Mouse (Mus musculus): Measurements from ENCODE around the gene Gm45713. TPM values are rescaled to one million over a fixed set of nuclear protein-coding genes. Genes with fewer than 3 reads are reported as not detected.
A peak's percentile ranks its signal among the peaks of the same experiment; 100 is the strongest.

Gm45713 gene
- polyA plus RNA-seq (2012; rRNA removed), result 0.08 and 0.32 TPM in 2 replicates

DNA sequence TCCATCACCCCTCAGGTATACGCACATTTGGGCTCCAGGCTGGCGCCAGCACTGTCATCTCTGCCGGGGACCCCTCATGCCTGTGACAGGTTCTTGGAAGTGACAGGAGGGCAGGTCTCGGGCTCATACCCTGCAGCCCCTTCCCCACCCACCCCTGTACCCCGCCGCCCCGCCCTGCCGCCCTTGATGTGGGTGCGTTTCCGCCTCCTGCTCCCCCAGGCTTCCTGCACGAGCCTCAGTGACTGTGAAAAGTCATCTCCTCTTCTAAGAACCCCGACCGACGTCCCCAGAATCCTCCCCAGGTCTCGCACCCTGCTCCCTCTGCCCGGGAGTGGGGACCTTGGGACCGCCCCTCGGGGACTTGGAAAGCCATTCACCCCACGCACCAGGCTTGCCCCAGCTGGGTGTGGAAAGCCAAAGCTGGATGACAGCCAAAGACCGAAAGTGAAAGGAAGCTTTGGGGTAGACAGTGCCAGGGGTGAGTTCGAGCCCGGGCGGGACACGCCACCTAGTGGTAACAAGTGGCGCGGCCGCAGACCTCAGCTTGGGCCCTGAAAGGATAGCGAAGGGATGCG, at the start of gene Gm45713, which contains the start of gene Flt3l:
Gene Gm45713, minus strand, starts transcription at position 239 of the 575 bp plus-strand sequence.
Gene Flt3l, minus strand, starts transcription at position 440 of the 575 bp plus-strand sequence.
- Histone ChIP-seq H3K4me3 (ENCODE audit: insufficient read depth, low read length) (peak within 1 kb of the TSS; percentile 38), H3K27ac (ENCODE audit: insufficient read depth, low read length) (no peak within 1 kb of the TSS), H3K4me1 (ENCODE audit: control insufficient read depth, insufficient read depth, low read length) (no peaks in the 10 kb centered on the region)
- TF ChIP-seq CTCF (IDR thresholded peaks at IDR 0.05; ENCODE audit: extremely low read depth, insufficient read depth, low read length) (peak; percentile 81), POLR2A (IDR thresholded peaks at IDR 0.05; ENCODE audit: extremely low read depth, insufficient read depth, low read length) (no peak)

DNA sequence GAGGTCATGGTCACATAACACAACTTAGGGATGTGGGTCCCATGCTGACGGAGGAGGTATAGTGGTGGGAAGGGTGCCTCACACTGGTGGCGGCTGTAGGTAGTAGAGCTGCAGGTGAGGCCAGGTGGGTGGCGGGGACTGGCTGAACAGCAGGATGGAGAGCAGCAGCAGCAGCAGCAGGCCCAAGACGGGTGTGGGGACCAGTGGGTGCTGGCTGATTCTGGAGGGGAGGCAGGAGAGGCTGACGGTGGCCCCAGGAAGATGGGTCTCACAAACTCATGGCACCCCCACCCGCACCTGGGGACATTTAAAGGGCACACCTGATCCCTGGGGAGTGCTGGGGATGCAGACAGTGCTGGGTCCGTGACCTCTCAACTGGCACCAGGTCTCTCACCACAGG, 47.6 kb upstream of the Gm45713 start:
- H3K4me3 ChIP-seq (ENCODE audit: insufficient read depth, low read length), result no peak overlapping the region
- H3K4me1 ChIP-seq (ENCODE audit: control insufficient read depth, insufficient read depth, low read length), result no peaks in the 10 kb centered on the region; the same call in 1 of the 2 replicates
- H3K27ac ChIP-seq (ENCODE audit: insufficient read depth, low read length), result no peak overlapping the region
- TF ChIP-seq CTCF (IDR thresholded peaks at IDR 0.05; ENCODE audit: extremely low read depth, insufficient read depth, low read length) (no peak), POLR2A (IDR thresholded peaks at IDR 0.05; ENCODE audit: extremely low read depth, insufficient read depth, low read length) (no peak)

DNA sequence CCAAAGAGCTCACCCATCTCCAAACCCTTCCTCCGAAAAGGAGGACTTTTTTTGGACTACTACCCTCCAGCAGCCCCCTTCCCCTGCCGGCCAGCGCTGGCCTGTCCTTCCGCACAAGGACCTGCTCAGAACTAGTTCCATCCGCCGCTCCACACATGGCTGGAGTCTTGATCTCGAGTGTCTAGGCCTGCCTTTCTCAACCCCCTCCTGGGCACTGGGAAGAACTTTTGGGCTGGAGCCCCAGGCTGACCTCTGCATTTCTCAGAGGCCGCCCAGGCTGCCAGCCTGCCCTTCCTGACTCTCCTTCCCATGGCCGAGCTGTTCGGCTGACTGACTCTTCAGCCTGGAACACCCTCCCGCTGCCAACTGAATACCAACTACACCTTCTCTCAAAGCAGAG, 46.6 kb upstream of the Gm45713 start:
- no peak overlapping the region for H3K27ac ChIP-seq (ENCODE audit: insufficient read depth, low read length)
- no peak for TF ChIP-seq CTCF (IDR thresholded peaks at IDR 0.05; ENCODE audit: extremely low read depth, insufficient read depth, low read length)
- TF ChIP-seq POLR2A (IDR thresholded peaks at IDR 0.05; ENCODE audit: extremely low read depth, insufficient read depth, low read length), result no peak
- H3K4me1 ChIP-seq (ENCODE audit: control insufficient read depth, insufficient read depth, low read length), result no peaks in the 10 kb centered on the region
- H3K4me3 ChIP-seq (ENCODE audit: insufficient read depth, low read length), result no peak overlapping the region

DNA sequence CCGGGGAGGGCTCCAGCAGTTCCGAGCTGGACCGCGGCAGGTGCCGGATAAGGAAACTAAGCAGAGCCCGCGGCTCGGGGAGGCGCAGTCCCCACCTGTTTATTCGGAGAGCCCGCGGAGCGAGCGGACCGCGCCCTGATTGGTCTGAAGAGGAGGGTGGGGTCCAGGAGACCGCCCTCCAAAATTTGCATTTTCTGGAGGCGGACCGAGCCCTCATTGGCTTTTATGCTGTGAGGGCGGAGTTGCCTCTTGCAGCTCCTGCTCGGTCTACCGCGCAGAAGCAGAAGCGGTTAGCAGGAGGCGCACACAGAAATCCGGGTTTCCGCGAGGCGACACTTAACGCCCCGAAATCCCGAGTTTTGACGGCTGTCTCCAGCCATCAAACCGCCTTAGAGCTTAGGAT, 46.2 kb upstream of the Gm45713 start:
- no peak overlapping the region for H3K4me3 ChIP-seq (ENCODE audit: insufficient read depth, low read length)
- TF ChIP-seq POLR2A (IDR thresholded peaks at IDR 0.05; ENCODE audit: extremely low read depth, insufficient read depth, low read length) (peak; percentile 90), CTCF (IDR thresholded peaks at IDR 0.05; ENCODE audit: extremely low read depth, insufficient read depth, low read length) (no peak)
- H3K4me1 ChIP-seq (ENCODE audit: control insufficient read depth, insufficient read depth, low read length), result no peaks in the 10 kb centered on the region
- H3K27ac ChIP-seq (ENCODE audit: insufficient read depth, low read length), result no peak overlapping the region

DNA sequence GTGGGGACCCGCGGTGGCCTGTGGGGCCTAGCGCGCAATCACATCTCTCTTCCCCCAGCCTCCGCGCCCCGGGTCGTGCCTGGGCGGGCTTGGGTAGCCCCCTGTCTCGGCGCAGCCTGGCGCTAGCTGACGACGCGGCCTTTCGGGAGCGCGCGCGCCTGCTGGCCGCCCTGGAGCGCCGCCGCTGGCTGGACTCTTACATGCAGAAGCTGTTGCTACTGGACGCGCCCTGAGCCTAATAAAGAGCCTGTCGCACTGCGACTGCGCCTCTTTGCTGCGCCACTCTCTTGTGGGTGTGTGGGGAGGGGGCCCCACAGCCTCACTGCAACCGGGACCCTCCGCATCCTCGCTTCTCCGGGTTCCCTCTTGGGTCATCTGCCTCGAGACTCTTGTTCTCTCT, 45.5 kb upstream of the Gm45713 start:
- TF ChIP-seq POLR2A (IDR thresholded peaks at IDR 0.05; ENCODE audit: extremely low read depth, insufficient read depth, low read length) (no peak), CTCF (IDR thresholded peaks at IDR 0.05; ENCODE audit: extremely low read depth, insufficient read depth, low read length) (no peak)
- H3K27ac ChIP-seq (ENCODE audit: insufficient read depth, low read length), result no peak overlapping the region
- H3K4me1 ChIP-seq (ENCODE audit: control insufficient read depth, insufficient read depth, low read length), result no peaks in the 10 kb centered on the region
- H3K4me3 ChIP-seq (ENCODE audit: insufficient read depth, low read length), result no peak overlapping the region

DNA sequence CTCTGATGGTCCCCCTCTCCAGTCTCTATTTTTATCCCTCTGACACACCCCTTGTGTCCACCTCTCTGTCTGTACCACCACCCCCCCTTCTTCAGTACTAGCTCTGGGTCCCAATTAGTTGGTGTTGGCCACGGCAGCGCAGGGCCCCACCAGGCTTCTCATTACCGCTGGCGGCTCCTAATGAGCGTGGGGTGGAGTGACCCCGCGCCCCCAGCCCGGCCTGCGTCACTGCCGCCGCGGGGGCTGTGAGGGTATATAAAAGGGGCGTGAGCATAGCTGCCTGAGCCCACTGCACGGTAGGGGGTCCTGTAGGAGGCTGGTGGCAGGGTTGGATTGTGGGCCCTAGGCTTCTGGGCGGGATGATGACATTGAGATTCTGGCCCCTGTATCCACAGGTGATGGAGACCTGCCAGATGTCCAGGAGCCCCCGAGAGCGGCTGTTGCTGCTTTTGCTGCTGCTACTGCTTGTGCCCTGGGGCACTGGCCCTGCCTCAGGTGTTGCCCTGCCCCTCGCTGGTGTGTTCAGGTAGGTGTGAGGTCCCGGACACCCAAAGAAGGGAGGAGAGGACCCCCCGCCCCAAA, 45.0 kb upstream of the Gm45713 start, which contains the start of gene Pth2:
Gene Pth2, plus strand, starts transcription at position 100 of the 582 bp plus-strand sequence.
- Histone ChIP-seq H3K4me3 (ENCODE audit: insufficient read depth, low read length) (no peak within 1 kb of the TSS), H3K4me1 (ENCODE audit: control insufficient read depth, insufficient read depth, low read length) (no peaks in the 10 kb centered on the region), H3K27ac (ENCODE audit: insufficient read depth, low read length) (no peak within 1 kb of the TSS)
- no peak for TF ChIP-seq POLR2A (IDR thresholded peaks at IDR 0.05; ENCODE audit: extremely low read depth, insufficient read depth, low read length)
- no peak for TF ChIP-seq CTCF (IDR thresholded peaks at IDR 0.05; ENCODE audit: extremely low read depth, insufficient read depth, low read length)

DNA sequence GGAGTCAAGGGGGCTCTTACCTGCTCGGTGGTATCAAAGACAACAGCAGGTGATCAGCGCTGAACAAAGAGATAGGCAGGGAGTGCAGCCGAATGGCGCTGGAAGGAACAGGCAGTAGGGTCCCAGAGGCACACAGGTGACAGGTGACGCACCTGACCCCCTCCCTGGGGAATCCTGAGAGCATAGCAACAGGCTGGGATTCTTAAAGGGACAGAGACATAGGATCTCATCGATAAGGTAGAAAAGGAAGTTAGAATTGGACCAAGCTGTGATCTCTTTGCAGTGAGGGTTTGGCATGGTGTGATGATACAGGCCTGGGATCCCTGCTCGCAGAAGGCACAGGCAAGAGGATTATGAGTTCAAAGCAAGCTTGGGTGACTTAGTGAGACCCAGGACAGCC, 43.4 kb upstream of the Gm45713 start, which contains the start of gene Gfy:
Gene Gfy, minus strand, starts transcription at position 101 of the 400 bp plus-strand sequence.
- no peak within 1 kb of the TSS for H3K4me3 ChIP-seq (ENCODE audit: insufficient read depth, low read length)
- TF ChIP-seq CTCF (IDR thresholded peaks at IDR 0.05; ENCODE audit: extremely low read depth, insufficient read depth, low read length), result no peak
- TF ChIP-seq POLR2A (IDR thresholded peaks at IDR 0.05; ENCODE audit: extremely low read depth, insufficient read depth, low read length), result no peak
- no peaks in the 10 kb centered on the region for H3K4me1 ChIP-seq (ENCODE audit: control insufficient read depth, insufficient read depth, low read length)
- H3K27ac ChIP-seq (ENCODE audit: insufficient read depth, low read length), result no peak within 1 kb of the TSS

DNA sequence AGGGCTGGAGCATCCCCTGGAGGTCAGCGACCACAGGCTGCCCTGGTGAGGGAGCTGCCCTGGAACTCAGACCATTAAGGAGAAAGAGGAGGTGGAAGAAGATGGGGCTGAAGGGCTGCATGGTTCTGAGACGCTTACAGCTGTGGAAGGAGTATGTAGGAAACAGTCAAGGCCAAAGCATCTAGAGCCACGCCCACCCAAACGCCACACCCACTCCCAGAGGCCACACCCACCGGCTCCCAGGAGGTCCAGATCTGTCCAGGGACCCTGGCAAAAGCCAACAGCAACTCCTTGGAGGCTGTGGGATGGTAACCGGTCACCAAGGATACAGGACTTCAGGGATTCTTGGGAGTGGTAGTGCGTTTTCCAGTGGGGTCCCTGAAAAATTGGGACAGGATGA, 42.5 kb upstream of the Gm45713 start:
- TF ChIP-seq CTCF (IDR thresholded peaks at IDR 0.05; ENCODE audit: extremely low read depth, insufficient read depth, low read length) (no peak), POLR2A (IDR thresholded peaks at IDR 0.05; ENCODE audit: extremely low read depth, insufficient read depth, low read length) (no peak)
- no peaks in the 10 kb centered on the region for H3K4me1 ChIP-seq (ENCODE audit: control insufficient read depth, insufficient read depth, low read length)

DNA sequence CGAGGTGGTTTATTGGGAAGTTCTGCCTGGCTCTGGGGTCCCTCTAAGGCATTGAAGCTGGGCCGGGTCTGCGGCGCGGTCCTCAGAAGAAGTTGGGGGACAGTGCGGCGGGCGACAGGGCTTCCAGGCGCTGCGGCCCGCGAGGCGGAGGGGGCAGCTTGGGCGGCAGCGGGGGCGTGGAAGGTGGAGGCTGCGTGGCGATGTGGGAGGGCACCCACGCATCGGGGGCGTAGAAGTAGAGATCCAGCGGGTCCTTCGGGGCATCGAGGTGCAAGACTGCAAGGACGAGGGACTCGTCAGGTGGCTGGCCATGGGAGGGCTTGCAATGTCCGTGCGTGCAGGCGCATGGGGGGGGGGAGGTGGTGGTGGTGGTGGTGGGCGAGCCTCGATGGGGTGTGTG, 40.3 kb upstream of the Gm45713 start:
- no peak overlapping the region for H3K27ac ChIP-seq (ENCODE audit: insufficient read depth, low read length)
- TF ChIP-seq POLR2A (IDR thresholded peaks at IDR 0.05; ENCODE audit: extremely low read depth, insufficient read depth, low read length) (no peak; the same call in 1 of the 2 replicates), CTCF (IDR thresholded peaks at IDR 0.05; ENCODE audit: extremely low read depth, insufficient read depth, low read length) (no peak)
- no peaks in the 10 kb centered on the region for H3K4me1 ChIP-seq (ENCODE audit: control insufficient read depth, insufficient read depth, low read length)
- H3K4me3 ChIP-seq (ENCODE audit: insufficient read depth, low read length), result no peak overlapping the region

More for the DNA sequence above, 42.5 kb upstream of the Gm45713 start:
- Histone ChIP-seq H3K4me3 (ENCODE audit: insufficient read depth, low read length) (no peak overlapping the region), H3K27ac (ENCODE audit: insufficient read depth, low read length) (no peak overlapping the region)

DNA sequence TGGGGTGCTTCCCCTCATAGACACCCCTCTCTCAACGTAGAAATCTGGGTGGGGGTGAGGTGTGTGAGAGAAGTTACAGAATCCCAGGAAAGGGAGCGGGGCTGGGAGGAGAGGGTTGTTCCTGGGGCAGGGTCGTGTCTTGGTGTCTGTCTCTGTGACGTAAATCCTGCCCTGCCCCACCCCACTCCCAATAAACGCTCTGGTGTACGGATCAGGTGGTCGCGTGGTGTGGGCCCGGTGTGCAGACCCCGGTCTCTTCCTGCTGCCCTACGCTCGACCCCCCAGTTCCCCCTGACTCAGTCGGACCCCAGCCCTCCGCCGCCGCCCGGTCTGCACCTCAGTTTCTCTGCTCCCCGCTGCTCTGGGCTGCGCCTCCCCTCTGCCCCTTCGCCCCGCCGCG, 39.9 kb upstream of the Gm45713 start:
- H3K27ac ChIP-seq (ENCODE audit: insufficient read depth, low read length), result no peak overlapping the region
- H3K4me1 ChIP-seq (ENCODE audit: control insufficient read depth, insufficient read depth, low read length), result no peaks in the 10 kb centered on the region
- TF ChIP-seq CTCF (IDR thresholded peaks at IDR 0.05; ENCODE audit: extremely low read depth, insufficient read depth, low read length), result no peak
- TF ChIP-seq POLR2A (IDR thresholded peaks at IDR 0.05; ENCODE audit: extremely low read depth, insufficient read depth, low read length), result peak; percentile 39; the same call in 1 of the 2 replicates
- H3K4me3 ChIP-seq (ENCODE audit: insufficient read depth, low read length), result no peak overlapping the region
